Mouse (Mus musculus) CH12.LX (cell line): Measurements from ENCODE around the gene Brd1. TPM values are rescaled to one million over a fixed set of nuclear protein-coding genes. Genes with fewer than 3 reads are reported as not detected.
"Not testable (repeated sequence)": the region's sequence is repeated elsewhere in the genome, so short reads cannot be mapped to it uniquely, and the experiment has no call there.

Experiments
- DNase-seq: peaks from one replicate; pipeline ENCODE4 v3.0.0-alpha.2; 2013; ENCODE audit errors: extremely low read depth
- H3K27ac ChIP-seq: 2 replicates; pipeline ENCODE4 v1.5.1; 2012; ENCODE audit warnings: low read depth, mild to moderate bottlenecking, control low read depth, moderate library complexity; ENCODE audit not compliant: insufficient read depth
- H3K27me3 ChIP-seq: replicated peaks from 2 replicates; pipeline ENCODE3; 2012; ENCODE audit warnings: inconsistent platforms
- H3K36me3 ChIP-seq, 2 experiments: replicated peaks in 1 of 2; 2 replicates each; pipeline versions ENCODE3 to v1.6.1; 2012; ENCODE audit warnings: inconsistent platforms in 1 of 2, low read length in 1 of 2, mild to moderate bottlenecking in 1 of 2, mixed read lengths in 1 of 2, moderate library complexity in 1 of 2; ENCODE audit not compliant: control insufficient read depth in 1 of 2, insufficient read depth in 1 of 2
- H3K4me1 ChIP-seq, 2 experiments: 2 replicates each; pipeline ENCODE4 v1.6.1; 2012; ENCODE audit warnings: inconsistent platforms in 1 of 2, moderate library complexity in 1 of 2; ENCODE audit not compliant: insufficient read depth in 2 of 2, control insufficient read depth in 1 of 2
- H3K4me2 ChIP-seq: 2 replicates; pipeline ENCODE4 v1.6.1; 2012; ENCODE audit warnings: low read depth, mild to moderate bottlenecking, control low read depth; ENCODE audit not compliant: poor library complexity, insufficient read depth, severe bottlenecking
- H3K4me3 ChIP-seq, 3 experiments: fragments of 150-350 bp in 1 of 3; sonication (generic) in 1 of 3; replicated peaks in 1 of 3; 2 replicates each; pipeline versions ENCODE3 to v1.5.1; 2011 to 2012; ENCODE audit warnings: low read depth in 2 of 3, low read length in 2 of 3, mild to moderate bottlenecking in 2 of 3, moderate library complexity in 2 of 3, control low read depth in 1 of 3, improper control_type of control experiment in 1 of 3, inconsistent platforms in 1 of 3, mixed read lengths in 1 of 3; ENCODE audit not compliant: poor library complexity in 1 of 3
- H3K79me2 ChIP-seq: replicated peaks from 2 replicates; pipeline ENCODE4 v1.6.1; 2012; ENCODE audit warnings: mild to moderate bottlenecking, moderate library complexity; ENCODE audit not compliant: control insufficient read depth, poor library complexity, insufficient read depth, severe bottlenecking; ENCODE audit errors: extremely low read depth
- H3K9ac ChIP-seq: 2 replicates; pipeline ENCODE4 v1.6.1; 2012; ENCODE audit warnings: low read depth, mild to moderate bottlenecking, control low read depth, moderate library complexity; ENCODE audit not compliant: insufficient read depth
- H3K9me3 ChIP-seq: replicated peaks from 2 replicates; pipeline ENCODE3; 2012; ENCODE audit warnings: low read length, inconsistent platforms, mixed read lengths
- CHD2 ChIP-seq: IDR thresholded peaks from 2 replicates; pipeline ENCODE4 v1.6.1; 2011; ENCODE audit warnings: low read length, improper control_type of control experiment
- CTCF ChIP-seq, 2 experiments: IDR thresholded peaks in 1 of 2; conservative IDR thresholded peaks in 1 of 2; 2 replicates each; pipeline ENCODE4 v1.5.1; 2011 to 2012; ENCODE audit warnings: low read depth in 2 of 2, low read length in 2 of 2, improper control_type of control experiment in 1 of 2, inconsistent platforms in 1 of 2, mild to moderate bottlenecking in 1 of 2, moderate library complexity in 1 of 2
- E2F4 ChIP-seq: IDR thresholded peaks from 2 replicates; pipeline ENCODE4 v1.6.1; 2011; ENCODE audit warnings: low read depth, low read length, improper control_type of control experiment; ENCODE audit not compliant: insufficient replicate concordance
- ELF1 ChIP-seq: IDR thresholded peaks from 2 replicates; pipeline ENCODE4 v1.6.1; 2014; ENCODE audit warnings: low read depth, mild to moderate bottlenecking, inconsistent platforms, low read length, improper control_type of control experiment
- EP300 ChIP-seq: IDR thresholded peaks from 2 replicates; pipeline ENCODE4 v1.6.1; 2011; ENCODE audit warnings: low read length, improper control_type of control experiment
- HCFC1 ChIP-seq: IDR thresholded peaks from 2 replicates; pipeline ENCODE4 v1.6.1; 2012; ENCODE audit warnings: low read depth, mild to moderate bottlenecking, inconsistent platforms, low read length, improper control_type of control experiment
- JUN ChIP-seq: IDR thresholded peaks from 2 replicates; pipeline ENCODE4 v1.6.1; 2011; ENCODE audit warnings: low read depth, mild to moderate bottlenecking, low read length, improper control_type of control experiment, moderate library complexity; ENCODE audit not compliant: insufficient read depth
- JUND ChIP-seq: conservative IDR thresholded peaks from 2 replicates; pipeline ENCODE4 v1.6.1; 2011; ENCODE audit warnings: low read depth, low read length, improper control_type of control experiment
- KAT2A ChIP-seq: IDR thresholded peaks from 2 replicates; pipeline ENCODE4 v1.6.1; 2012; ENCODE audit warnings: low read length, improper control_type of control experiment, inconsistent platforms; ENCODE audit not compliant: insufficient replicate concordance
- MEF2A ChIP-seq: IDR thresholded peaks from 2 replicates; pipeline ENCODE4 v1.6.1; 2014; ENCODE audit warnings: low read depth, mild to moderate bottlenecking, inconsistent platforms, low read length, improper control_type of control experiment, borderline replicate concordance
- NRF1 ChIP-seq: IDR thresholded peaks from 2 replicates; pipeline ENCODE4 v1.6.1; 2014; ENCODE audit warnings: low read depth, mild to moderate bottlenecking, inconsistent platforms, low read length, improper control_type of control experiment, moderate library complexity
- POLR2AphosphoS2 ChIP-seq: IDR thresholded peaks from 2 replicates; pipeline ENCODE4 v1.6.1; 2011; ENCODE audit warnings: low read depth, low read length, improper control_type of control experiment
- TBP ChIP-seq: conservative IDR thresholded peaks from 2 replicates; pipeline ENCODE4 v1.6.1; 2011; ENCODE audit warnings: low read depth, low read length, improper control_type of control experiment
- dilution Hi-C: fragments of 300-500 bp; cut with MboI; formaldehyde crosslinking; loops from 2 replicates; pipeline ENCODE4 v1.14.3; 2020; ENCODE audit warnings: low sequenced_read_pairs; ENCODE audit not compliant: extremely low pct_unique_long_range_greater_than_20kb, extremely low pct_ligation_motif_present
- in situ Hi-C: fragments of 300-500 bp; cut with MboI; formaldehyde crosslinking; loops from 3 replicates; pipeline ENCODE4 v1.14.3; 2019; ENCODE audit warnings: low sequenced_read_pairs, low pct_ligation_motif_present, low pct_unique_long_range_greater_than_20kb, mixed read lengths
- polyA plus RNA-seq: library from polyadenylated mRNA; unstranded; fragments of >175 nt; gene quantifications from 2 replicates; pipeline ENCODE4 v1.2.1, GENCODE M21; 2012; ENCODE audit warnings: low read depth; ENCODE audit not compliant: insufficient read length
- total RNA-seq, 2 experiments: library from RNA; depleted of rRNA; stranded (reverse); fragments of 300-350 nt in 1 of 2; fragments of >200 nt in 1 of 2; gene quantifications; 2 replicates each; pipeline ENCODE4 v1.2.3; 2012 to 2014

The Brd1 gene
- total and polyA plus RNA-seq, 3 experiments: 13.6 to 19.1 (median 16.2) TPM

DNA sequence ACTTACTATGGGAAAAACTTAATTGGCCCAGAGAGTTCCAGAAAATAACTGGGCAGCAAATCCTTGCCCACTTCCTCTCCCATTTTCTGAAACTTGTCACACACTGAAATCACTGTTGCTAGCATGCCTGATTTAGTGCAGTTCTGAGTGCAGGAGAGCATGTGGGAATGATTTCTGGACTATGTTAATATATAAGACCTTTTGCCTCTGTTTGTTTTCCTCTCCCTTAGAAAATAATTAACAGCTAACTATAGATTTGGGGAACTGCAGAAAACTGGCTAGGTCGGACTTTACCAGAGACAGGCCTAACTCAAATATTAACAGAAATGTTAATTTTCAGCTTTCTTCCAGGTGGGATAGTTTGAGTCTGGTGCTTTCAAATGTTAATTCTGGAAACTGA is 34.5 kb upstream of the Brd1 start:
- no peaks in the 10 kb centered on the region for H3K27me3 ChIP-seq
- H3K4me2 ChIP-seq: no peak overlapping the region
- H3K4me3 ChIP-seq: no peak overlapping the region
- dilution Hi-C loops: no loop called here
- no peak overlapping the region for H3K9ac ChIP-seq
- H3K9me3 ChIP-seq: no peaks in the 10 kb centered on the region
- in situ Hi-C loops: no loop called here
- no peak for TF ChIP-seq ELF1
- TF ChIP-seq E2F4: no peak
- TF ChIP-seq TBP: no peak
- TF ChIP-seq POLR2AphosphoS2: no peak
- TF ChIP-seq HCFC1: no peak
- TF ChIP-seq NRF1: no peak
- no peak for TF ChIP-seq CHD2
- TF ChIP-seq EP300: no peak
- no peak overlapping the region for H3K27ac ChIP-seq
- H3K79me2 ChIP-seq: no peaks in the 10 kb centered on the region; the same call in 1 of the 2 replicates
- DNase-seq: no peak
- peaks cover 0 to 55% of the 10 kb centered on the region in 2 experiments for H3K36me3 ChIP-seq
- H3K4me1 ChIP-seq: no peaks in the 10 kb centered on the region

- H3K4me2 ChIP-seq, H3K27ac ChIP-seq, dilution Hi-C loops, H3K79me2 ChIP-seq, H3K4me1 ChIP-seq, H3K9ac ChIP-seq, in situ Hi-C loops, H3K9me3 ChIP-seq, H3K27me3 ChIP-seq, H3K4me3 ChIP-seq: not testable (repeated sequence)
- peak in 1 of 2 experiments; percentile 24; a peak in 2 of 4 replicates for TF ChIP-seq CTCF (conservative IDR thresholded peaks at IDR 0.05 in 1 of 2, IDR thresholded peaks at IDR 0.05 in 1 of 2; ENCODE audit: low read depth in 2 of 2, low read length in 2 of 2)
- peaks cover 0 to 58% of the 10 kb centered on the region in 2 experiments for H3K36me3 ChIP-seq
- peak; percentile 16 for DNase-seq
Observed at GRCm38 (mm10) chr15:88766139-88766538, 32.1 kb upstream of the Brd1 start.

DNA sequence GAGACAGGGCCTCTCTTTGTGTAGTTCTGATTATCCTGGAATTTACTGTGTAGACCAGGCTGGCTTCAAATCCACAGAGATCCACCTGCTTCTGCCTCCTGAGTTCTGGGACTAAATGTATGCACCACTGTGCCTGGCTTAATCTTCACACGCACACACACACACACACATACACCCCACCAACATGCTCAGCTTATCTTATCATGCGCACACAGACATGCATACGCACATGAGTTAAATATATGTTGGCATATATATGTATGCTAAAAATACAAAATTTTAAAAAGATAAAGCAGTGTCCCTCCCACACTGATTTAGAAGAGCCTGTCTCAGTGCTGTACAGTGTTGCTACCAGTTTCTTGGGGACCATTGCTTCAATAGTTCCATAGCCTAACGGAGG is 27.5 kb upstream of the Brd1 start:
- no peak for DNase-seq
- no peaks in the 10 kb centered on the region for H3K27me3 ChIP-seq
- no peak overlapping the region for H3K27ac ChIP-seq
- TF ChIP-seq JUN (no peak), MEF2A (no peak), JUND (no peak), E2F4 (no peak), EP300 (no peak), KAT2A (no peak)
- no peaks in the 10 kb centered on the region for H3K9me3 ChIP-seq
- no peak overlapping the region for H3K9ac ChIP-seq
- in situ Hi-C loops (no loop called here), dilution Hi-C loops (no loop called here)
- H3K79me2 ChIP-seq: peaks cover 1% of the 10 kb centered on the region; the same call in 1 of the 2 replicates
- peaks cover 0 to 25% of the 10 kb centered on the region in 2 experiments; a peak in 2 of 4 replicates for H3K4me1 ChIP-seq
- peaks cover 14 to 70% of the 10 kb centered on the region in 2 experiments for H3K36me3 ChIP-seq
- no peak overlapping the region for H3K4me2 ChIP-seq
- no peak overlapping the region for H3K4me3 ChIP-seq
